Mouse (Mus musculus): Measurements from ENCODE around the gene Olfr901. TPM values are rescaled to one million over a fixed set of nuclear protein-coding genes. Genes with fewer than 3 reads are reported as not detected.
"Not testable (repeated sequence)": the region's sequence is repeated elsewhere in the genome, so short reads cannot be mapped to it uniquely, and the experiment has no call there.

Olfr901 gene
- polyA plus RNA-seq (2015; fragmentation: Nextera tagmentation; extraction: Ambion mirVana): not detected in 2 replicates

DNA sequence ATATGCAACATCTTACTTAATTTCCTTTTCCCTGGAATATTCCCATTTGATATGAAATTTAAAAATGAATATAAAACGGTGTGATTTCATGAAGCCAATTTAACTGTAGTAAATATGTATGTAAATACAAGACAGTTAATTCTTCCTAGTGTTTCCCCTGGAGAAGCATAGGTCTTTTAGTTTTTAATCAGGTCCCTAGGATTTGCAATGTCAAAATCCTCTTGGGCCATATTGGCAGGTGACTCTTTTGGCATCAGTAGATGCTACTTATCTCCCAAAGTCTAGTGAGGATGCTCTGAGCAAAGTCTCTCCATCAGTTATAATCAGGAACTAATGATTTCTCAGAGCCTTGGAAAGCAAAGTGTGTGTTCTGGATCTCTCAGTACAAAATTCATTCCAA is at the start of gene Olfr901:
TSS of gene Olfr901 (plus strand) at position 301 of the 400 bp plus-strand sequence.
- H3K4me2 ChIP-seq (ENCODE audit: low read length): no peak within 1 kb of the TSS
- WGBS: 91% methylated on average over 1 of the region's 1 CpGs
- no peak for ATAC-seq

DNA sequence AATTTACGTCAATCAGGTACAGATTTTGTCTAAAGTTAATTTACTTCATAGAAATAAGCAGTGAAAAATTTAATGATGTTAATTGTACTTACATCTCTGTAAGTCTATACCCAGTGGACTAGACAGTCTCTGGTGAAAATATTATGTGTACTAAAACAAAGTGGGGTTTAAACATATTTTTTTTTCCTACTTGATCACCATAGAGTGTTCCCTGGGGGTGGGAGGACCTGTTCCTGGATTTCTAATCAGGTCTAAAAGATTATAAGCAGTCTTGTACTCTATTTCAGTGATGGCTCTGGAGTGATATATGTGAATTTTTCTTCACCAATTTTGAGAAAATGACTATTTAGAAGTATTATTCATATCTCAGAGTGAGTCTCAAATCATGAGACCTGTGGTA is 27.9 kb upstream of the Olfr901 start, which contains the start of gene Olfr147:
TSS of gene Olfr147 (plus strand) at position 301 of the 400 bp plus-strand sequence.
- no peak for ATAC-seq
- Histone ChIP-seq H3K4me3 (ENCODE audit: low read length) (no peak within 1 kb of the TSS), H3K9ac (ENCODE audit: low read depth, low read length) (no peak within 1 kb of the TSS), H3K27me3 (replicated peaks; ENCODE audit: control insufficient read depth, insufficient read depth, low read length) (no peaks in the 10 kb centered on the region), H3K4me1 (ENCODE audit: control insufficient read depth, insufficient read depth, low read depth, low read length) (no peaks in the 10 kb centered on the region), H3K27ac (ENCODE audit: low read depth, low read length) (no peak within 1 kb of the TSS), H3K36me3 (ENCODE audit: control insufficient read depth, insufficient read depth, low read length) (no peaks in the 10 kb centered on the region), H3K4me2 (ENCODE audit: low read length) (no peak within 1 kb of the TSS), H3K9me3 (ENCODE audit: control insufficient read depth, low read length) (no peaks in the 10 kb centered on the region)
- 82% methylated on average over 1 of the region's 1 CpGs for WGBS

More for the DNA sequence above, at the start of gene Olfr901:
- Histone ChIP-seq H3K27ac (ENCODE audit: low read depth, low read length) (no peak within 1 kb of the TSS), H3K9me3 (ENCODE audit: control insufficient read depth, low read length) (no peaks in the 10 kb centered on the region), H3K4me1 (ENCODE audit: control insufficient read depth, insufficient read depth, low read depth, low read length) (no peaks in the 10 kb centered on the region), H3K9ac (ENCODE audit: low read depth, low read length) (no peak within 1 kb of the TSS), H3K4me3 (ENCODE audit: low read length) (no peak within 1 kb of the TSS), H3K27me3 (replicated peaks; ENCODE audit: control insufficient read depth, insufficient read depth, low read length) (no peaks in the 10 kb centered on the region), H3K36me3 (ENCODE audit: control insufficient read depth, insufficient read depth, low read length) (no peaks in the 10 kb centered on the region)

DNA sequence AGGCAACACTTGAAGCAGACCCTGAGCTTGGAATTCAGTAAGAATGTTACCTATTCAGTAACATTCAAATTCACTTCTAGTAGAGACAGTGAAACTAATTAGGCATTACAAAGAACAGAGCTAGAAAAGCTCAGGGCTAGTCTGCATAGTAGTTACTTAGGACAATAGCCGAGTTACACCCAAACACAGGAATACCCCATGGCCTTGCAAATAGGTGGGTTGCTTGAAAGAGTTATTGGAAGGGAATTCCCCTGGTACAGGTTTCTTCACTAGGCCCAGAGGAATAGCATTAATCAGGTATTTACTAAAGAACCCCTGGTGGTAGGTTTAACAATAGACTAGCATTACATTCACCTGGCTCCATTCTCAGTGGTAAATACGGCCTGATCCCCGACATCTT is 21.8 kb upstream of the Olfr901 start:
- H3K4me1 ChIP-seq (ENCODE audit: control insufficient read depth, insufficient read depth, low read depth, low read length); H3K36me3 ChIP-seq (ENCODE audit: control insufficient read depth, insufficient read depth, low read length); H3K9ac ChIP-seq (ENCODE audit: low read depth, low read length); H3K4me3 ChIP-seq (ENCODE audit: low read length); H3K9me3 ChIP-seq (ENCODE audit: control insufficient read depth, low read length); ATAC-seq; H3K27me3 ChIP-seq (replicated peaks; ENCODE audit: control insufficient read depth, insufficient read depth, low read length); H3K4me2 ChIP-seq (ENCODE audit: low read length); H3K27ac ChIP-seq (ENCODE audit: low read depth, low read length): not testable (repeated sequence)
- 87% methylated on average over 3 of the region's 3 CpGs for WGBS

DNA sequence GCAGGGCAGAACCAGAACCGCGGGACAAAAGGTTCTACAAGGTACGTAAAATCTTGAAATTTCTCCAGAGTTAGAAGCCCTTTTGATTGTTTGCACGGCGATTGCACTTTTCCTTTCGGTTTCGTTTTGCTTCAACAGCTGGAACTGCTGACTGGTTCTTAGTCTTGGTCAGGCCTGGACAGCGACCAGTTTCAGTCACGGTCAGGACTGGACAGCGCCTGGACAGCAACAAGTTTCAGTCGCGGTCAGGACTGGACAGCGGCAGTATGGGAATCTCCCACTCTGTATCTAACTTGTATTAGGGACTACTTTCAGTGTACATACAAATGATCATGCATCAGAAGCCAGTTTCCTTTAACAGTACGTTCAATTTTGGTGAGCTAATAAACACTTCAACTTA is 15.8 kb upstream of the Olfr901 start:
- not testable (repeated sequence) for H3K4me2 ChIP-seq (ENCODE audit: low read length); H3K9ac ChIP-seq (ENCODE audit: low read depth, low read length); ATAC-seq; H3K4me3 ChIP-seq (ENCODE audit: low read length); H3K4me1 ChIP-seq (ENCODE audit: control insufficient read depth, insufficient read depth, low read depth, low read length); H3K36me3 ChIP-seq (ENCODE audit: control insufficient read depth, insufficient read depth, low read length); H3K27ac ChIP-seq (ENCODE audit: low read depth, low read length); H3K27me3 ChIP-seq (replicated peaks; ENCODE audit: control insufficient read depth, insufficient read depth, low read length); H3K9me3 ChIP-seq (ENCODE audit: control insufficient read depth, low read length)
- WGBS: 94% methylated on average over 14 of the region's 14 CpGs

DNA sequence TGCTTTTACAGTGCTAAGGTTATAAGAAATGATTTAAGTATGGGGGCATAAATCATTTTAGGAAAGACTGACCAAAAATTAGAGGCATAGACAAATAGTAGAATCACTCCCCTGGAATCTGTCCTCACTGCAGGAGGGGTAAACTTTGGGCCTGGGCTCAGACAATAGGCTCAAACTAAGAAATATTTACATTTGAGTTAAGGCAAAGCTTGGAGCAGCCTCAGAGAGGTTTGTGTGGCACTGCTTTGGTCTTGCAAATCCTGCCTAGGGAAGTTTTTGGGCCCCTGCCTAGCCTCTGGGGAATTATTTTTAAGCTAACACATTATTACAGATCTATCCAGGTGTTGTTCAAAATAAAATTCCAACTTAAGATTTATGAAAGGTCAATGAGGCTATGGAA is 5.5 kb upstream of the Olfr901 start:
- Histone ChIP-seq H3K4me2 (ENCODE audit: low read length) (no peak overlapping the region), H3K27me3 (replicated peaks; ENCODE audit: control insufficient read depth, insufficient read depth, low read length) (no peaks in the 10 kb centered on the region), H3K9me3 (ENCODE audit: control insufficient read depth, low read length) (no peaks in the 10 kb centered on the region), H3K27ac (ENCODE audit: low read depth, low read length) (no peak overlapping the region), H3K4me1 (ENCODE audit: control insufficient read depth, insufficient read depth, low read depth, low read length) (no peaks in the 10 kb centered on the region), H3K36me3 (ENCODE audit: control insufficient read depth, insufficient read depth, low read length) (no peaks in the 10 kb centered on the region), H3K4me3 (ENCODE audit: low read length) (no peak overlapping the region), H3K9ac (ENCODE audit: low read depth, low read length) (no peak overlapping the region)
- ATAC-seq: no peak

DNA sequence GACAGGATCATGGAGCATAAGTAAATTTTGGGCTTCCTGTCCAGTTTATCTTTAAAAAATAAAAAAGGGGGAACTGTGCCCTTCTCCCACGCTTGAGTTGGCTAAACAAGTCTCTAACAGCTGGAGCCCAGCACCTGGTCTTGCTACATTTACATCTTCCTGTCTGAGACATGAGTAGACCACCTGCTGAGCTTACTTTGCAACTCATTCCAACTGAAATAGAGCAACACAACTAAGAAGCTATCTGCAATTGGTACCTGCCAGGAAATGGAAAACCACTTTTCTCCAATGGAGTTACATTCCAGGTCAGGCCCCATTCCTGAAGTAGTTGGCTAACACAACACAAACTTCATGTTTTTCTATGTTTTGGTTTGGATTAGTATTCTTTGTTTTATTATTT is 2.2 kb upstream of the Olfr901 start:
- no peak overlapping the region for H3K9ac ChIP-seq (ENCODE audit: low read depth, low read length)
- no peak overlapping the region for H3K4me3 ChIP-seq (ENCODE audit: low read length)
- H3K4me2 ChIP-seq (ENCODE audit: low read length): no peak overlapping the region
- no peak overlapping the region for H3K27ac ChIP-seq (ENCODE audit: low read depth, low read length)
- ATAC-seq: no peak
- H3K9me3 ChIP-seq (ENCODE audit: control insufficient read depth, low read length): no peaks in the 10 kb centered on the region
- 62% methylated on average over 1 of the region's 1 CpGs for WGBS
- H3K36me3 ChIP-seq (ENCODE audit: control insufficient read depth, insufficient read depth, low read length): no peaks in the 10 kb centered on the region
- no peaks in the 10 kb centered on the region for H3K27me3 ChIP-seq (replicated peaks; ENCODE audit: control insufficient read depth, insufficient read depth, low read length)
- no peaks in the 10 kb centered on the region for H3K4me1 ChIP-seq (ENCODE audit: control insufficient read depth, insufficient read depth, low read depth, low read length)

DNA sequence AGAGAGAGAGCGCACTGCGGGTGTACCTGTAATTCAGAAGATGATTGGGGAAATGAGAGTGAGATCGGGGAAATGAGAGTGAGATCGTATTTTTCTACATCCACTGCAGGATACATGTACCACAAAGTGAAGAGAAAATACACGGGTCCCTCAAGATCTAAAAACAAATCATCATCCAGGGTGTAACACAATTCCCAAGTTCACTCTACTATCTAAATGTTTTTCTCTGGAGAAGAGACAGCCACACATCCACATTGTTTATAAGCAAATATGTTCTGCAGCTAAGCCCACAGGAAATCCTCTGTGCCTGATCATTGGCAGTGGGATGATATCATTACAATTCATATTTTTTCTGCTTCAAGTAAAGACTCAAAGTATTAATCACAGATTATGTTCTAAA is 18.1 kb downstream of the Olfr901 start, which contains the start of gene Olfr902:
TSS of gene Olfr902 (plus strand) at position 301 of the 400 bp plus-strand sequence.
- H3K9ac ChIP-seq (ENCODE audit: low read depth, low read length): no peak within 1 kb of the TSS

DNA sequence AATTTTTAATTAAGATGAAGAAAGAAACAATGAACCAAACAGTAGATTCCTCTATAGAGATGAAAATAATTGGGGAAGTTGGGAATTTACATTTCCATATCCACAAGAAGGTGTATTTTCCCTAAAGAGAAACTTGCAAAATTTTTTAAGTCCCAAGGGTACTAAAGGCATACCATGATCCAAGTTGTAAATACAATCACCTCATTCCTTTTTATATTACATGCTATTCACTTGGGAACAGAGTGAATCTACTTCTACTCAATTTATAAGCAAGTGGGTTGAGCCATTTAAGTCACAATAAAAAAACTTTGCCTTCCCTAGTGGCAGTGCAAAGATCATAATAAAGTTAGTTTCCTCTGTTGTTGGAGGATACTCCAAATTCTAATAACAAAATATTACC is 33.6 kb downstream of the Olfr901 start, which contains the start of gene Olfr904:
TSS of gene Olfr904 (plus strand) at position 301 of the 400 bp plus-strand sequence.
- ATAC-seq: no peak
- Histone ChIP-seq H3K27ac (ENCODE audit: low read depth, low read length) (no peak within 1 kb of the TSS), H3K36me3 (ENCODE audit: control insufficient read depth, insufficient read depth, low read length) (no peaks in the 10 kb centered on the region), H3K4me2 (ENCODE audit: low read length) (no peak within 1 kb of the TSS), H3K27me3 (replicated peaks; ENCODE audit: control insufficient read depth, insufficient read depth, low read length) (no peaks in the 10 kb centered on the region), H3K9ac (ENCODE audit: low read depth, low read length) (no peak within 1 kb of the TSS), H3K9me3 (ENCODE audit: control insufficient read depth, low read length) (no peaks in the 10 kb centered on the region), H3K4me1 (ENCODE audit: control insufficient read depth, insufficient read depth, low read depth, low read length) (no peaks in the 10 kb centered on the region), H3K4me3 (ENCODE audit: low read length) (no peak within 1 kb of the TSS)

More for the DNA sequence above, 18.1 kb downstream of the Olfr901 start, which contains the start of gene Olfr902:
- Histone ChIP-seq H3K27ac (ENCODE audit: low read depth, low read length) (no peak within 1 kb of the TSS), H3K4me2 (ENCODE audit: low read length) (no peak within 1 kb of the TSS), H3K4me3 (ENCODE audit: low read length) (no peak within 1 kb of the TSS), H3K36me3 (ENCODE audit: control insufficient read depth, insufficient read depth, low read length) (no peaks in the 10 kb centered on the region), H3K4me1 (ENCODE audit: control insufficient read depth, insufficient read depth, low read depth, low read length) (no peaks in the 10 kb centered on the region), H3K9me3 (ENCODE audit: control insufficient read depth, low read length) (no peaks in the 10 kb centered on the region), H3K27me3 (replicated peaks; ENCODE audit: control insufficient read depth, insufficient read depth, low read length) (no peaks in the 10 kb centered on the region)
- no peak for ATAC-seq
- WGBS: 93% methylated on average over 5 of the region's 5 CpGs

DNA sequence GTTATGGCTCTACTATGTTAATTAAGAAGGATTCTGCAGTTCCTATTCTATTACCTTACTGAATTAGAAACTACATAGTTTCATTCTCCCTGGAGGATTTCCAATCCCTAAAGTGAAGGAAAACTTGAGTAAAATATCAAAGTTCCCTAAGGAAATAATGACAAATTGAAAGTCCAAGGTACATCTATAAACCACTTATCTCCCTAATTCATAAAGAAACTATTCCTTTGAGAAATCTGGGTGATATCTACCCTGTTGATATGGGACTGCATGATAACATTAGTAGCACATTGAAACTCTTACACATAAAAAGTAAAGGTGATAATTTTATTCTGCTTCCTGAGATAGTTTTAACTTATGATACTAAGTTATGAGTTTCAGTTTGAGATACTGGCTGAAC is 41.6 kb downstream of the Olfr901 start, which contains the start of gene Olfr905:
TSS of gene Olfr905 (plus strand) at position 301 of the 400 bp plus-strand sequence.
- no peak within 1 kb of the TSS for H3K4me3 ChIP-seq (ENCODE audit: low read length)
- no peak within 1 kb of the TSS for H3K4me2 ChIP-seq (ENCODE audit: low read length)
- no peak for ATAC-seq
- H3K27me3 ChIP-seq (replicated peaks; ENCODE audit: control insufficient read depth, insufficient read depth, low read length): no peaks in the 10 kb centered on the region
- H3K36me3 ChIP-seq (ENCODE audit: control insufficient read depth, insufficient read depth, low read length): no peaks in the 10 kb centered on the region
- H3K9me3 ChIP-seq (ENCODE audit: control insufficient read depth, low read length): no peaks in the 10 kb centered on the region
- no peaks in the 10 kb centered on the region for H3K4me1 ChIP-seq (ENCODE audit: control insufficient read depth, insufficient read depth, low read depth, low read length)
- no peak within 1 kb of the TSS for H3K27ac ChIP-seq (ENCODE audit: low read depth, low read length)
- H3K9ac ChIP-seq (ENCODE audit: low read depth, low read length): no peak within 1 kb of the TSS
